Mouse (Mus musculus): ENCODE data around the gene Elk4.
A peak's percentile ranks its signal among the peaks of the same experiment; 100 is the strongest.

The Elk4 gene

GRCm38 (mm10) chr1:132014800-132015199, 7.4 kb downstream of the Elk4 start:
- no peak for DNase-seq (ENCODE audit: low spot score in 2 of 2)

DNA sequence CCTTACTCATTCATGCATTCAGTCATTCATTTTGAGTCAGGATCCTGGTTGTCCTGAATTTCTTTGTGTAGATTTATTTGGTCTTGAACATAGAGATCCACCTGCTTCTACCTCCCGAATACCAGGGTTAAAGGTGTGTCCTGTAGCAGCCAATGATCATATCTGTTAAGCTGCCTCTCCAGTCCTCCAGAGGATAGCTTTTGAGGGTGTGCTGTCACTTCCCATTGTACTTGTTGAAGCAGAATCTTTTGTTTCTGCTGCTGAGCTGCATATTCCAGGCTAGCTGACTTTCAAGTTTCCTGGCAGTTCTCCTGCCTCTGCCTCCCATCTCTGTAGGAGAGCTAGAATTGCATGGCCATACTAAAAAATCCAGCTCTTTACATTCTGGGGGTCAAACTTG, 9.3 kb downstream of the Elk4 start:
- DNase-seq (ENCODE audit: low spot score in 2 of 2): no peak

- DNase-seq (ENCODE audit: low spot score in 2 of 2): no peak
These were observed 12.5 kb downstream of the Elk4 start for GRCm38 (mm10) chr1:132019876-132020275.

- DNase-seq (ENCODE audit: low spot score in 2 of 2): no peak
These were observed 14.7 kb downstream of the Elk4 start for GRCm38 (mm10) chr1:132022107-132022506.

- no peak for DNase-seq (ENCODE audit: low spot score in 2 of 2)
These were observed 19.7 kb downstream of the Elk4 start for GRCm38 (mm10) chr1:132026925-132027646.

GRCm38 (mm10) chr1:132027978-132028377, 20.6 kb downstream of the Elk4 start:
- DNase-seq (ENCODE audit: low spot score in 2 of 2): no peak

DNA sequence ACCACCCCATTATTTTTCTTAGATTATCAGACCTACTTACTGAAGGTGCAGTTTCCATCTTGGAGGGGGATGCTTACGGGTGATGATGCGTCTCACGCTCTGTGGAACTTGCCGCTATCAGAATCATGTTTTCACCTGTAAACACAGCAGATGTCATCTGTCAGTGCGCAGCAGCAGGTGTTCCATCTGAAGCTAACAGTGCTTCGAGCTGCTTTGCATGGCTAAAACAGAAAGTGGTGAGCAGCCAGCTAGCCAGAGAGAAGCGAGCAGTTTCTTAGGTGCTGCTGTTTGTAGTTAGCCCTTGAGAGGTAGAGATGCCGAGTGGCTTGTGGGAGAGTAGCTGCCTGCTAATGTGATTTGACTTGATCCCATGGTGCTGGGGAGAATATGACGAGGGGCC, 21.0 kb downstream of the Elk4 start:
- no peak for DNase-seq (ENCODE audit: low spot score in 2 of 2)

DNA sequence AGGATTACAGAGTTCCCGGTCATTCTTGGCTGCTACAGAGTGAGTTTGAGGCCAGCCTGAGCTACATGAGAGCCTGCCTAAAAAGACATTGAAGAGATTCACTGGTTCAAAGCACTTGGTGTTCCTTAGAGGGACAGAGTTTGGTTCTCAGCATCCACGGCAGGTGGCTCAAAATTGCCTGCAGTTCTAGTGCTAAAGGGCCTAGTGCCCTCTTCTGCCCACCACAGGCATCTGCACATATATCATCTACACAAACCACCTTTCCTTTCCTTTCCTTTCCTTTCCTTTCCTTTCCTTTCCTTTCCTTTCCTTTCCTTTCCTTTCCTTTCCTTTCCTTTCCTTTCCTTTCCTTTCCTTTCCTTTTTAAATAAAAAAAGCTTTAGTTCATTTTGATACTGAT, 23.2 kb downstream of the Elk4 start:
- no peak for DNase-seq (ENCODE audit: low spot score in 2 of 2)

GRCm38 (mm10) chr1:132032172-132032571, 24.8 kb downstream of the Elk4 start:
- DNase-seq (ENCODE audit: low spot score in 2 of 2): no peak

DNA sequence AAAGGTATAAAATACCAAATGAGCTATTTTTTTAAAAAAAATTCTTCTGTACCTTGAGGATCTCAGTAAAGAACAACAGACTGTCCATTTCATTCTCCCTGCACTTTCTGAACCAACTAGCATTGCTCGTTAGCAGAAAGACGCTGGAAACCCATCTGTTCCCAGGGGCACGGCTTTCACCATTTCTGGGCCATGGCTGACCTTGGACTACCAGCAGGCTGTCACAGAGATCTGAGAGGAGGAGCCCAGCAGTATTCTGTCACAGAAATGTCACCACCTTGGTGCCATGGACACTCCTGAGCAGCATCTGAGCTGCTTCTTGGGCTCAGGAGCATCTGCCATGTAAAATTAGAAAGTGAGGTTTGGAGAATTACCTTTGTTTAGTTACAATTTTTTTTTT, 30.3 kb downstream of the Elk4 start:
- DNase-seq (ENCODE audit: low spot score in 2 of 2): no peak

DNA sequence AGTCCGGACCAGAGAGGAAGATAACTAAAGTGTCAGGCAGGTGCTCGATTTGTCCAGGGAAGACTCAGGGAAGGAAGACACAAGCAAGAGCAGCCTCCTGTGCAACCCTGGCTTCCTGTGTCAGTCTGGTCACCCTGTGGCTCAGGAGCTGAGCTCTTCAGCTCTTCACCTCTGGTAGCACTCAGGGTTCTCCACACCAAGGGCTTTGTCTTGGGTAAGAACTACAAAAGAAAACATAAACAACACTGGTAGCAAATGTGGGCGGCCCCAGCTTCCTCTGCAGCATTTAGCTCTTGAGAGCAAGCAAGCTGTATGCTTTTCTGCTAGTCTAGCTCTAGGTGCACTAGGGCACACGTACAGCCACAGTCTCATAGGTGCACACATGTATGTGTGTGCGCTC, 31.3 kb downstream of the Elk4 start:
- no peak for DNase-seq (ENCODE audit: low spot score in 2 of 2)

- no peak for DNase-seq (ENCODE audit: low spot score in 2 of 2)
These were observed 32.8 kb downstream of the Elk4 start for GRCm38 (mm10) chr1:132040201-132040621.

DNA sequence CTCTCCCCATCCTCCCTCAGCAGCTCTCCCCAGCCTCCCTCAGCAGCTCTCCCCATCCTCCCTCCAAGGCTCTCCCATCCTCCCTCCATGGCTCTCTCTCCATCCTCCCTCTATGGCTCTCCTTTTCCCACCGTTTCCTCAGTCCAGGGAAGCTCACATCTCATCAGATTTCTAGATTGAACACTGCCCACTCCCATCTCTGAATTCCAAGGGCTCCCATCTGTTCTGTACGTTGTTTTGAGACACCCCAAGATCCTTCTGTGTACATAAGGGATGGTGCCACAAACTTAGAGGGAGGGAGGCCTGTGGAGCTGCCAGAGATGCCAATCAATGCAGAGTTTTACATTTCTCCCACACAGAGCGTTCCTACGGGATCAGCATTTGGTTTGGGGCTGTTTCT, 36.4 kb downstream of the Elk4 start:
- DNase-seq (ENCODE audit: low spot score in 2 of 2): no peak

- DNase-seq (ENCODE audit: low spot score in 2 of 2): peak; percentile 34 to 63
These were observed 38.8 kb downstream of the Elk4 start for GRCm38 (mm10) chr1:132046143-132046735.

DNA sequence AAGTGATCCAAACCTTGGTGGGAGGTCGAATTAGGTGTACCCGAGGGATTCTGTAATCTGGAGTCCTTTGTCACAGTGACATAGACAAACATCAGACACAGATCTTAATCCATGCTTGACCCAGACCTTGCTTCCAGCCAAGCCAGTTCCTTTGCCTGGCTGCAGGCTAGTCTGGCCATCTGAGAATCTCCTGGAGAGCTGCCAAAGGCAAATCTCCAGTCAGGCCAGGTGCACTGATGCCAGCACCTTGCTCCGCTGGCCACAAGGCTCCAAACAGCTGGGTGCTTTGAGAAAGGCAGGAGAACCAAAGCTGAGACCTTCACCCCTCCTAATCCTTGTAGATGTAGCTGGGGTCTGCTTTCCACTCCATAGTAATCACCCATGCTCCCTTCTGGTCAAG, 44.3 kb downstream of the Elk4 start:
- DNase-seq (ENCODE audit: low spot score in 2 of 2): no peak

DNA sequence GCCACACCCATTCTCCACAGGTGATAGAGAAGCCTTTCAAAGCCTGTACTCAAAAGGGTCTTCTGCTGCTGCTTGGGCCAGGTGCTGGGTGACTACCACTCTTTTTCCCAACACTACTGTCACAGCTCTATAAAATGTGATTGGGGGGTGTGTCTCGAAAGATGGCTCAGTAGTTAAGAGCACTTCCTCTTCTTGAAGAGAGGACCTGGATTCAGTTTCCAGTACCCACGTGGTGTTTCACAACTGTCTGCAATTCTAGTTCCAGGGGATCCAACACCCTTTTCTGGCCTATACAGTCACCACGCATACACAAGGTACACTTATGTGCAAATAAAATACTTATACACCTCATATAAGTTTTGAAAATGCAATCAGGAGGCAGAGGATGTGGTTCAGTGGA, 47.0 kb downstream of the Elk4 start:
- DNase-seq (ENCODE audit: low spot score in 2 of 2): no peak

DNA sequence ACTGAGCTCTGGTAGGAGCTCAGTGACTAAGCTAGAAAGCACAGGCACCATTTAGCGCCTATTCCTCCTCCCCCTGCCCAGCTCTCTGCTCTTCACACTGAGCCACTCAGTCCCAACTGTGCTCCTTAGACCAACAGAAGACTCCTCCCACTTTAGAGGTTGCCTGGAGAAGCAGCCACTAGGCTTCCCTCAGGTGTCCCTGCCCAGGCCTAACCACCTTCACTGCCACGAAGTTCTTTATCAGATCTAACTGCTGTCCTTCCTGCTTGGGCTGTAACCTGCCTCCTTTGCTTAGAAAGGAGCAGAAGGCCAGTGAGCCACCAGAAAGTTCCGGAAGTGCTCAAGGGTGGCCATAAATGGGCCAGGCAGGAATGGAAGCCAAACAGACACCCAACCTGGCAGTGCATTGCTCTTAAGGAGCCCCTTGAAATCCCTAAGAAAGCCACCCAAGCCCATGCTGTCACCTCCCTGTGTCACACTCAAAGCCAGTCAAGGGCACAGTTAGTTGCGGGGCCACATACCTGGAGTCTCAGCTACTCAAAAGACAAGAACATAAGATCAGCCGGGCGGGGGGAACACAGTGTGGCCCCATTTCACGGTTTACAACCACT, 47.8 kb downstream of the Elk4 start:
- DNase-seq (ENCODE audit: low spot score in 2 of 2): no peak

- no peak for DNase-seq (ENCODE audit: low spot score in 2 of 2)
These were observed 51.2 kb downstream of the Elk4 start for GRCm38 (mm10) chr1:132058558-132058957.

DNA sequence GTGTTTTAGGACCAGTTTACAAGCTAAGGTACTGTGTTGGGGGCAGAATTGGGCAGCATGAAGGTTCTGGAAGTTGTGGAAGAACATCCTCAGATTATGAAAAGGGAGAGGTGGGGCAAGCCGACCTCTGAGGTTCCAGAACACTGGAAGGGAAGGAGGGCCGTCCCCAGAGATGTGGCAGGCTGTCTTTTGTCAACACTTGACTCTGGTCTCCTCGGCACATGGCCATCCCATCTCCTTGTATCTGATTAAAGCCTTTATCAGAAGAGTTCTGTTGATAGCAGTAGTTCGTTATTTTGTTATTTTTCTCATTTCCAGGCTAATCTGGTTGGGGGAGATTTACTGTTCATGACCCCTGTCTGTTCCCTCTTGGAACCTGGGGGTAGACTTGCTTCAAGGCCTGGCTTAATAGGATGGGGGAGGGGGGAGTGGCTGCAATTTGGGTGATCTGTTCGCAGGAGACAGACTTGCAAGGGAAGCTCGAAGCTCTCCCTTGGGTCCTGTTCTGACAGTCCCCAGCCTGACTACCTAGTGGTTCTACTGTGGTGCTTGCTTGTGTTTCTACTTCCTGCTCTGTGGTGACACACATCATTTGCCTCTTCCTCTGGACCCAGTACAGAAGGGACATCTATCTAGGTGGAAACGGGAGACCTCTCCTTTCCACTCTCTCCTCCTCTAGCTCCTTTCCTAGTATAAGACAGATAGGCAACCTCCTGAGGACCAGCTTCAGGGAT, 52.8 kb downstream of the Elk4 start:
- DNase-seq (ENCODE audit: low spot score in 2 of 2): no peak

DNA sequence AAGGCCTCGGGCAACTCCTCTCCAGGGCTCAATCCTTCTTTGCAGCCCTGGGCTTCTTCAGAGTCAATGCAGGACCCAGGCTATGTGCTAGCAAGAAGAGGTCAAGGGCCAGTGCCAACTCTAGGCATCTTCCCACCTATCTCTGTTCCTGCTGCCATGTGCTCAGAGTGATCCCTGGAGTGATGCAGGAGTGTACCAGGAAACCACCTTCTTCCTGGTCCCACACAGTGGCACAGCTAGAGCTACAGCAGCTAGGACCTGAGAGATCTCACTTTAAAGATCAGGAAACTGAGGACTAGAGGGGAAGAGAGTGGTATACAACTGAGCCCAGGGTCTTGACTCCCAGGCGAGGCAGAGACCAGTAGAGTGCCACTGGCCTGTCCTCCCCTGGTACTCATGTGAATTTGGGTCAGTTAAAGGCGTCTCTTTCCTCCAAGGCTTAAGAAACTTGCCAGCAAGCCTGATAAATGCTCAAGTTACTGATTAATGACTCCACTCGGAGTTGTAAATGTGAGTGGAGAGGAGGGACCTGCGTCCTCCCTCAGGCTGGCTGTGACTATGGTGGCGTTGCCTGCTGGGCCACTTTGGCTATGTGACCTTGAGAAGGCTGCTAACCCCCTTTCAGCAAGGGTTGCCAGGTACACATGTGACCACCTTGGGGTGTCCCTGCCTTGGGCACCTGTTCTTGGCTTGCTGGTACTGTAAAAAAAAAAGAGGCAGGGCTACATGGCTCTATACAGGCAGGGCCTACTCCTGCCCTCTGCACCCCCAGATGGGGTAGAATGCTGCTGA, 54.5 kb downstream of the Elk4 start:
- DNase-seq (ENCODE audit: low spot score in 2 of 2): no peak

GRCm38 (mm10) chr1:132063096-132063495, 55.7 kb downstream of the Elk4 start:
- no peak for DNase-seq (ENCODE audit: low spot score in 2 of 2)

- no peak for DNase-seq (ENCODE audit: low spot score in 2 of 2)
These were observed 57.6 kb downstream of the Elk4 start for GRCm38 (mm10) chr1:132065001-132065400.
